Mouse (Mus musculus) thymus, adult 2 months (tissue): ENCODE measurements around the gene Pimreg.

Experiments used
- CTCF ChIP-seq: fragments of 200-500 bp; IDR thresholded peaks from 2 replicates; pipeline ENCODE4 v1.5.1; 2012; ENCODE audit warnings: mild to moderate bottlenecking, control low read depth, low read length, moderate library complexity, borderline replicate concordance; ENCODE audit not compliant: control insufficient read depth, poor library complexity, insufficient read depth; ENCODE audit errors: extremely low read depth
- POLR2A ChIP-seq: fragments of 200-500 bp; IDR thresholded peaks from 2 replicates; pipeline ENCODE4 v1.6.1; 2012; ENCODE audit warnings: mild to moderate bottlenecking, low read length, control low read depth, moderate library complexity; ENCODE audit not compliant: control insufficient read depth, poor library complexity, insufficient read depth; ENCODE audit errors: extremely low read depth

- TF ChIP-seq CTCF (peak; percentile 39; the same call in 1 of the 2 replicates), POLR2A (no peak)
These were observed 24.5 kb downstream of the Pimreg start for GRCm38 (mm10) chr11:72066330-72066729.
